Mouse (Mus musculus) spleen, adult 2 months (tissue): ENCODE data around the gene Amotl1.

ENCODE experiments used
- CTCF ChIP-seq: fragments of 200-500 bp; IDR thresholded peaks from 2 replicates; pipeline ENCODE4 v1.5.1; 2011; ENCODE audit warnings: mild to moderate bottlenecking, inconsistent platforms; ENCODE audit not compliant: insufficient read depth, insufficient read length, insufficient replicate concordance; ENCODE audit errors: extremely low read depth
- POLR2A ChIP-seq: fragments of 200-500 bp; IDR thresholded peaks from 2 replicates; pipeline ENCODE4 v1.6.1; 2011; ENCODE audit warnings: low read depth, low read length, inconsistent platforms

GRCm38 (mm10) chr9:14663591-14663990 lies 18.7 kb upstream of the Amotl1 start:
- TF ChIP-seq CTCF (no peak), POLR2A (no peak)
